Mouse (Mus musculus): Measurements from ENCODE around the gene Mbl2.

DNA sequence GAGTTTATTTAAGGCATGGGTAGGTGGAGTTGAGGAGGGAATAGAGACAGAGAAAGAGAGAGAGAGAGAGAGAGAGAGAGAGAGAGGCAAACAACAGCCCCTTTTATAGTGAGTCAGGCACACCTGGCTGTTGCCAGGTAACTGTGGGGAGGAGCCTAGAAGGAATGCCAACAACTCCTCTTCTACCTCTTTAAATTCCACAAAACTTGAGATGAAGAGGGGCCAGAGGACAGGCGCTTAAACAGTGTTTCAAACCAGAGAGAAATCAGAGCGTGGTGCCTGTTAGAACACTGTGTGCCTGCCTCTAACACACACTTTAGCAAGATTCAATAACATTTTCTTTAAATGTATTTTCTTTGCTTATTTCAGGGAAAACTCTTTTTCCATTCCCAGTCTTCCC is 19.5 kb downstream of the Mbl2 start:
- no peak for TF ChIP-seq CTCF (IDR thresholded peaks at IDR 0.05; ENCODE audit: low read depth, low read length)
- no peak for TF ChIP-seq GATA1 (IDR thresholded peaks at IDR 0.05; ENCODE audit: borderline replicate concordance, low read length)
- TF ChIP-seq TAL1 (conservative IDR thresholded peaks at IDR 0.05; ENCODE audit: low read depth, low read length): no peak
- no peak for TF ChIP-seq POLR2AphosphoS5 (IDR thresholded peaks at IDR 0.05; ENCODE audit: insufficient replicate concordance, low read depth, low read length)

Data from G1E (cell line).